8 mouse cellular contexts compared by ENCODE assay signal in genomic region chr14:71092626-71093326, GRCm38 (mm10).
DNase-seq lines count a peak whose midpoint lies in the region; TF ChIP-seq lines count a peak whose summit lies in the region.

No protein-coding gene starts in this region.

- peak; percentile 20 for DNase-seq in embryo, embryonic 11 days
- DNase-seq in embryo, embryonic 10 days (ENCODE audit: low spot score): no peak
- peak; percentile 23 for DNase-seq in Muller cell, postnatal 12 days (ENCODE audit: inconsistent ontology term)
- peak; percentile 62 for DNase-seq in gastrocnemius, adult 2 months
- peak; percentile 8 to 11 for DNase-seq in left cerebral cortex, postnatal 14 days (ENCODE audit: low spot score in 2 of 2)
- no peak for DNase-seq in T-cell, adult 2 months (ENCODE audit: low spot score)
- no peak for DNase-seq in spleen, adult 18-20 months
- no peak for DNase-seq in spleen, postnatal 14 days (ENCODE audit: low spot score in 2 of 2)

- H3K27ac ChIP-seq in gastrocnemius, adult 2 months: 0 out of 2 replicates have a peak overlapping the region, but pooled peaks have one; percentile 31

- TF ChIP-seq CTCF in gastrocnemius, adult 2 months (IDR thresholded peaks at IDR 0.05): no peak

- intact Hi-C loops in gastrocnemius, adult 2 months (cut with DNase I): no loop called here
- intact Hi-C loops in left cerebral cortex, postnatal 14 days (cut with DNase I): no loop called here

- no peak overlapping the region for H3K4me3 ChIP-seq in gastrocnemius, adult 2 months

Comparison
In these comparisons a context has a peak if more than half of its experiments do, and no peak if none do; other contexts are left out.
1. DNase-seq: peak in embryo, embryonic 11 days (single experiment), Muller cell, postnatal 12 days (single experiment), gastrocnemius, adult 2 months (single experiment) and left cerebral cortex, postnatal 14 days (2 of 2); none in embryo, embryonic 10 days (single experiment), T-cell, adult 2 months (single experiment), spleen, adult 18-20 months (0 of 2) and spleen, postnatal 14 days (0 of 2).